Mouse (Mus musculus) forebrain, embryonic 11.5 days (tissue): ENCODE data around the gene Dagla. TPM values are rescaled to one million over a fixed set of nuclear protein-coding genes. Genes with fewer than 3 reads are reported as not detected.

Source experiments
- ATAC-seq: fragments of 200-750 bp; cut with Nextera tagmentation; replicated peaks from 2 replicates; pipeline ENCODE4 v1.8.0; 2017; ENCODE audit warnings: moderate TSS enrichment; ENCODE audit not compliant: low FRiP score
- DNase-seq: peaks from one replicate; pipeline ENCODE4 v3.0.0-alpha.2; 2017; ENCODE audit warnings: low spot score
- H3K27ac ChIP-seq: fragments of 300-500 bp; sonication (generic); 2 replicates; pipeline ENCODE4 v1.5.1; 2014; ENCODE audit warnings: low read depth, low read length
- H3K27me3 ChIP-seq: fragments of 300-500 bp; sonication (generic); 2 replicates; pipeline ENCODE4 v1.6.1; 2014; ENCODE audit warnings: mild to moderate bottlenecking, low read length, mixed read lengths; ENCODE audit not compliant: control insufficient read depth, insufficient read depth
- H3K36me3 ChIP-seq: fragments of 300-500 bp; sonication (generic); 2 replicates; pipeline ENCODE4 v1.6.1; 2014; ENCODE audit warnings: mild to moderate bottlenecking, low read length, moderate library complexity, mixed read lengths; ENCODE audit not compliant: control insufficient read depth, insufficient read depth
- H3K4me1 ChIP-seq: fragments of 300-500 bp; sonication (generic); replicated peaks from 2 replicates; pipeline ENCODE4 v1.6.1; 2014; ENCODE audit warnings: low read length, mixed read lengths; ENCODE audit not compliant: control insufficient read depth, insufficient read depth
- H3K4me2 ChIP-seq: fragments of 300-500 bp; sonication (generic); 2 replicates; pipeline ENCODE4 v1.6.1; 2014; ENCODE audit warnings: low read depth, mild to moderate bottlenecking, low read length, moderate library complexity, mixed read lengths; ENCODE audit not compliant: severe bottlenecking
- H3K4me3 ChIP-seq: fragments of 300-500 bp; sonication (generic); 2 replicates; pipeline ENCODE4 v1.5.1; 2014; ENCODE audit warnings: low read depth, low read length
- H3K9ac ChIP-seq: fragments of 300-500 bp; sonication (generic); 2 replicates; pipeline ENCODE4 v1.6.1; 2014; ENCODE audit warnings: low read length
- H3K9me3 ChIP-seq: fragments of 300-500 bp; sonication (generic); 2 replicates; pipeline ENCODE4 v1.6.1; 2016; ENCODE audit warnings: low read length, mixed read lengths; ENCODE audit not compliant: control insufficient read depth
- WGBS: fragments of 180-500 bp; shearing (Covaris S2); extraction: QIAGEN DNeasy Blood & Tissue Kit; methylation state at CpG from one replicate; pipeline ENCODE4 v1.1.7; 2014; 5-methylcytosine and 5-hydroxymethylcytosine counted together
- polyA plus RNA-seq: library from polyadenylated mRNA; unstranded; fragments of >200 nt; fragmentation: Nextera tagmentation; extraction: Ambion mirVana; gene quantifications from 2 replicates; pipeline ENCODE4 v1.2.1, GENCODE M21; 2014

Gene Dagla
- polyA plus RNA-seq, result 1.9 and 2.5 TPM in 2 replicates

GRCm38 (mm10) chr19:10304810-10305544 lies at the start of gene Dagla:
Gene Dagla, minus strand, starts transcription at chr19:10304877.
- H3K36me3 ChIP-seq, result no peaks in the 10 kb centered on the region
- no peak within 1 kb of the TSS for H3K27ac ChIP-seq
- WGBS, result 9% methylated on average over 56 of the region's 56 CpGs

GRCm38 (mm10) chr19:10352218-10352617 lies 47.5 kb upstream of the Dagla start:
- H3K27ac ChIP-seq, result no peak overlapping the region

More at GRCm38 (mm10) chr19:10304810-10305544, at the start of gene Dagla:
- peak within 1 kb of the TSS; percentile 84 for H3K9ac ChIP-seq
- H3K4me3 ChIP-seq, result peak within 1 kb of the TSS; percentile 65
- ATAC-seq (peak; percentile 84), DNase-seq (peak; percentile 93)
- 0 out of 2 replicates have a peak, but pooled peaks cover 2% of the 10 kb centered on the region for H3K27me3 ChIP-seq
- H3K4me1 ChIP-seq, result no peaks in the 10 kb centered on the region; the same call in none of the 2 replicates
- H3K4me2 ChIP-seq, result peak within 1 kb of the TSS; percentile 99
- H3K9me3 ChIP-seq, result no peaks in the 10 kb centered on the region

GRCm38 (mm10) chr19:10347628-10348273 lies 43.1 kb upstream of the Dagla start:
- Histone ChIP-seq H3K4me3 (no peak overlapping the region), H3K9me3 (no peaks in the 10 kb centered on the region), H3K27me3 (no peaks in the 10 kb centered on the region), H3K4me1 (no peaks in the 10 kb centered on the region), H3K27ac (no peak overlapping the region), H3K9ac (no peak overlapping the region), H3K36me3 (no peaks in the 10 kb centered on the region), H3K4me2 (no peak overlapping the region)
- ATAC-seq (no peak), DNase-seq (no peak)
- WGBS, result 39% methylated on average over 5 of the region's 5 CpGs

More at GRCm38 (mm10) chr19:10352218-10352617, 47.5 kb upstream of the Dagla start:
- Histone ChIP-seq H3K36me3 (no peaks in the 10 kb centered on the region), H3K4me2 (no peak overlapping the region), H3K9ac (no peak overlapping the region), H3K4me3 (no peak overlapping the region), H3K9me3 (no peaks in the 10 kb centered on the region), H3K27me3 (no peaks in the 10 kb centered on the region), H3K4me1 (peaks cover 6% of the 10 kb centered on the region; the same call in 1 of the 2 replicates)
- WGBS, result 91% methylated on average over 7 of the region's 7 CpGs
- no peak for DNase-seq
- ATAC-seq, result no peak

GRCm38 (mm10) chr19:10345696-10346095 lies 41.0 kb upstream of the Dagla start:
- Histone ChIP-seq H3K27ac (no peak overlapping the region), H3K4me3 (no peak overlapping the region), H3K27me3 (no peaks in the 10 kb centered on the region), H3K4me1 (peaks cover 4% of the 10 kb centered on the region), H3K36me3 (no peaks in the 10 kb centered on the region), H3K9me3 (no peaks in the 10 kb centered on the region), H3K4me2 (no peak overlapping the region), H3K9ac (no peak overlapping the region)
- ATAC-seq (no peak; the same call in 1 of the 2 replicates), DNase-seq (no peak)
- WGBS, result 43% methylated on average over 12 of the region's 12 CpGs

- no peak for ATAC-seq
- Histone ChIP-seq H3K4me2 (no peak overlapping the region), H3K9me3 (no peaks in the 10 kb centered on the region), H3K27ac (no peak overlapping the region), H3K4me1 (peaks cover 9% of the 10 kb centered on the region), H3K9ac (no peak overlapping the region), H3K27me3 (no peaks in the 10 kb centered on the region), H3K4me3 (no peak overlapping the region), H3K36me3 (no peaks in the 10 kb centered on the region)
- no peak for DNase-seq
- 86% methylated on average over 10 of the region's 10 CpGs for WGBS
These were observed 39.2 kb upstream of the Dagla start for GRCm38 (mm10) chr19:10343866-10344265.

- Histone ChIP-seq H3K9ac (no peak overlapping the region), H3K4me2 (no peak overlapping the region), H3K27me3 (no peaks in the 10 kb centered on the region), H3K36me3 (no peaks in the 10 kb centered on the region), H3K27ac (no peak overlapping the region), H3K9me3 (no peaks in the 10 kb centered on the region), H3K4me3 (no peak overlapping the region), H3K4me1 (peaks cover 9% of the 10 kb centered on the region)
- ATAC-seq (no peak; the same call in 1 of the 2 replicates), DNase-seq (no peak)
- WGBS, result 50% methylated on average over 12 of the region's 12 CpGs
These were observed 37.3 kb upstream of the Dagla start for GRCm38 (mm10) chr19:10341817-10342439.

- DNase-seq, result peak; percentile 89
- Histone ChIP-seq H3K4me2 (no peak overlapping the region), H3K9ac (no peak overlapping the region), H3K9me3 (no peaks in the 10 kb centered on the region), H3K27me3 (no peaks in the 10 kb centered on the region), H3K4me3 (no peak overlapping the region), H3K27ac (no peak overlapping the region), H3K36me3 (no peaks in the 10 kb centered on the region), H3K4me1 (peaks cover 9% of the 10 kb centered on the region)
- 0 out of 2 replicates have a peak, but pooled peaks have one; percentile 32 for ATAC-seq
- 18% methylated on average over 11 of the region's 11 CpGs for WGBS
These were observed 36.5 kb upstream of the Dagla start for GRCm38 (mm10) chr19:10341152-10341551.

GRCm38 (mm10) chr19:10340661-10341060 lies 36.0 kb upstream of the Dagla start:
- Histone ChIP-seq H3K27me3 (no peaks in the 10 kb centered on the region), H3K9ac (no peak overlapping the region), H3K4me3 (no peak overlapping the region), H3K4me1 (peaks cover 9% of the 10 kb centered on the region), H3K4me2 (no peak overlapping the region), H3K27ac (no peak overlapping the region), H3K9me3 (no peaks in the 10 kb centered on the region), H3K36me3 (no peaks in the 10 kb centered on the region)
- WGBS, result 42% methylated on average over 5 of the region's 5 CpGs
- no peak for DNase-seq
- ATAC-seq, result no peak
